Mouse (Mus musculus) liver, embryonic 11.5 days (tissue): ENCODE measurements around the gene Cybrd1. TPM values are rescaled to one million over a fixed set of nuclear protein-coding genes. Genes with fewer than 3 reads are reported as not detected.

ENCODE experiments used
- ATAC-seq: fragments of 200-750 bp; cut with Nextera tagmentation; replicated peaks from 2 replicates; pipeline ENCODE4 v1.8.0; 2017; ENCODE audit warnings: moderate number of reproducible peaks, mild to moderate bottlenecking, moderate TSS enrichment, moderate library complexity; ENCODE audit not compliant: low FRiP score
- DNase-seq: peaks from one replicate; pipeline ENCODE4 v3.0.0-alpha.2; 2017; ENCODE audit warnings: low spot score
- H3K27ac ChIP-seq: fragments of 300-500 bp; sonication (generic); 2 replicates; pipeline ENCODE4 v1.5.1; 2014; ENCODE audit warnings: mild to moderate bottlenecking, low read depth, low read length, control low read depth
- H3K27me3 ChIP-seq: fragments of 300-500 bp; sonication (generic); replicated peaks from 2 replicates; pipeline ENCODE4 v1.6.1; 2014; ENCODE audit warnings: low read length, mixed read lengths; ENCODE audit not compliant: control insufficient read depth, insufficient read depth
- H3K36me3 ChIP-seq: fragments of 300-500 bp; sonication (generic); 2 replicates; pipeline ENCODE4 v1.6.1; 2014; ENCODE audit warnings: mild to moderate bottlenecking, low read length, moderate library complexity, mixed read lengths; ENCODE audit not compliant: control insufficient read depth, insufficient read depth
- H3K4me1 ChIP-seq: fragments of 300-500 bp; sonication (generic); replicated peaks from 2 replicates; pipeline ENCODE4 v1.6.1; 2014; ENCODE audit warnings: low read length, mixed read lengths; ENCODE audit not compliant: control insufficient read depth, insufficient read depth
- H3K4me2 ChIP-seq: fragments of 300-500 bp; sonication (generic); 2 replicates; pipeline ENCODE4 v1.6.1; 2014; ENCODE audit warnings: mild to moderate bottlenecking, control low read depth, moderate library complexity
- H3K4me3 ChIP-seq: fragments of 300-500 bp; sonication (generic); 2 replicates; pipeline ENCODE4 v1.5.1; 2014; ENCODE audit warnings: low read depth, low read length, control low read depth
- H3K9ac ChIP-seq: fragments of 300-500 bp; sonication (generic); 2 replicates; pipeline ENCODE4 v1.6.1; 2014; ENCODE audit warnings: low read depth, low read length, control low read depth
- H3K9me3 ChIP-seq: fragments of 300-500 bp; sonication (generic); 2 replicates; pipeline ENCODE4 v1.6.1; 2016; ENCODE audit warnings: low read length, inconsistent platforms, mixed read lengths; ENCODE audit not compliant: control insufficient read depth
- WGBS: fragments of 180-500 bp; shearing (Covaris S2); extraction: QIAGEN DNeasy Blood & Tissue Kit; methylation state at CpG from one replicate; pipeline ENCODE4 v1.1.7; 2014; 5-methylcytosine and 5-hydroxymethylcytosine counted together
- polyA plus RNA-seq: library from polyadenylated mRNA; unstranded; fragments of >200 nt; fragmentation: Nextera tagmentation; extraction: Ambion mirVana; gene quantifications from 2 replicates; pipeline ENCODE4 v1.2.1, GENCODE M21; 2014

The Cybrd1 gene
- polyA plus RNA-seq, 1 experiment from 2014 or later = 0.84 TPM

- WGBS = 23% methylated on average over 7 of the region's 7 CpGs
- ATAC-seq (peak; percentile 83), DNase-seq (no peak)
- Histone ChIP-seq H3K4me3 (no peak overlapping the region), H3K27ac (no peak overlapping the region), H3K9ac (no peak overlapping the region), H3K36me3 (peaks cover 10% of the 10 kb centered on the region; the same call in 1 of the 2 replicates), H3K4me2 (no peak overlapping the region), H3K27me3 (no peaks in the 10 kb centered on the region), H3K9me3 (no peaks in the 10 kb centered on the region), H3K4me1 (no peaks in the 10 kb centered on the region)
Measured at GRCm38 (mm10) chr2:71096170-71096569, 21.6 kb upstream of the Cybrd1 start.

- Histone ChIP-seq H3K27me3 (no peaks in the 10 kb centered on the region), H3K36me3 (no peaks in the 10 kb centered on the region), H3K9ac (no peak overlapping the region), H3K4me2 (no peak overlapping the region), H3K4me1 (no peaks in the 10 kb centered on the region), H3K27ac (no peak overlapping the region), H3K9me3 (no peaks in the 10 kb centered on the region), H3K4me3 (no peak overlapping the region)
- DNase-seq (no peak), ATAC-seq (no peak)
- WGBS = 83% methylated on average over 10 of the region's 10 CpGs
Measured at GRCm38 (mm10) chr2:71102621-71103291, 15.0 kb upstream of the Cybrd1 start.

- Histone ChIP-seq H3K27ac (no peak overlapping the region), H3K27me3 (no peaks in the 10 kb centered on the region), H3K4me1 (no peaks in the 10 kb centered on the region), H3K36me3 (no peaks in the 10 kb centered on the region), H3K9me3 (no peaks in the 10 kb centered on the region), H3K4me3 (no peak overlapping the region), H3K9ac (no peak overlapping the region), H3K4me2 (no peak overlapping the region)
- 63% methylated on average over 4 of the region's 4 CpGs for WGBS
- ATAC-seq = no peak
- no peak for DNase-seq
Measured at GRCm38 (mm10) chr2:71103292-71103680, 14.4 kb upstream of the Cybrd1 start.

GRCm38 (mm10) chr2:71104696-71105095, 13.0 kb upstream of the Cybrd1 start:
- H3K9me3 ChIP-seq = no peaks in the 10 kb centered on the region
- H3K4me1 ChIP-seq = no peaks in the 10 kb centered on the region
- WGBS = 59% methylated on average over 3 of the region's 3 CpGs
- no peaks in the 10 kb centered on the region for H3K36me3 ChIP-seq
- H3K4me3 ChIP-seq = no peak overlapping the region
- H3K27ac ChIP-seq = no peak overlapping the region
- no peaks in the 10 kb centered on the region for H3K27me3 ChIP-seq
- DNase-seq (no peak), ATAC-seq (no peak)
- no peak overlapping the region for H3K4me2 ChIP-seq
- no peak overlapping the region for H3K9ac ChIP-seq

GRCm38 (mm10) chr2:71105469-71106215, 12.1 kb upstream of the Cybrd1 start:
- Histone ChIP-seq H3K4me2 (no peak overlapping the region), H3K27ac (no peak overlapping the region), H3K4me3 (no peak overlapping the region), H3K9ac (no peak overlapping the region), H3K36me3 (no peaks in the 10 kb centered on the region), H3K4me1 (no peaks in the 10 kb centered on the region), H3K27me3 (no peaks in the 10 kb centered on the region), H3K9me3 (no peaks in the 10 kb centered on the region)
- DNase-seq (no peak), ATAC-seq (no peak)
- WGBS = 75% methylated on average over 14 of the region's 14 CpGs

- Histone ChIP-seq H3K9ac (no peak overlapping the region), H3K9me3 (no peaks in the 10 kb centered on the region), H3K4me3 (no peak overlapping the region), H3K27me3 (no peaks in the 10 kb centered on the region), H3K4me2 (no peak overlapping the region), H3K4me1 (no peaks in the 10 kb centered on the region), H3K27ac (no peak overlapping the region), H3K36me3 (no peaks in the 10 kb centered on the region)
- ATAC-seq = no peak
- DNase-seq = no peak
- 84% methylated on average over 2 of the region's 2 CpGs for WGBS
Measured at GRCm38 (mm10) chr2:71107225-71107624, 10.5 kb upstream of the Cybrd1 start.

- Histone ChIP-seq H3K9me3 (no peaks in the 10 kb centered on the region), H3K27ac (no peak overlapping the region), H3K9ac (no peak overlapping the region), H3K4me2 (no peak overlapping the region), H3K4me1 (no peaks in the 10 kb centered on the region), H3K36me3 (no peaks in the 10 kb centered on the region), H3K27me3 (no peaks in the 10 kb centered on the region), H3K4me3 (no peak overlapping the region)
- WGBS = 73% methylated on average over 3 of the region's 3 CpGs
- ATAC-seq (no peak), DNase-seq (no peak)
Measured at GRCm38 (mm10) chr2:71108541-71108940, 9.2 kb upstream of the Cybrd1 start.

- WGBS = 82% methylated on average over 5 of the region's 6 CpGs
- Histone ChIP-seq H3K9ac (no peak overlapping the region), H3K4me2 (no peak overlapping the region), H3K4me3 (no peak overlapping the region), H3K4me1 (peaks cover 8% of the 10 kb centered on the region; the same call in 1 of the 2 replicates), H3K27ac (no peak overlapping the region), H3K27me3 (peaks cover 16% of the 10 kb centered on the region), H3K9me3 (no peaks in the 10 kb centered on the region), H3K36me3 (no peaks in the 10 kb centered on the region)
- DNase-seq = no peak
- no peak for ATAC-seq
Measured at GRCm38 (mm10) chr2:71113489-71114171, 4.1 kb upstream of the Cybrd1 start.
